Mouse (Mus musculus) gastrocnemius, postnatal 14 days (tissue): ENCODE measurements around the gene Slc25a11. TPM values are rescaled to one million over a fixed set of nuclear protein-coding genes. Genes with fewer than 3 reads are reported as not detected.

Experiments
- DNase-seq: peaks from one replicate; pipeline ENCODE4 v3.0.0; 2021; ENCODE audit warnings: mixed read lengths
- intact Hi-C: fragments of 180-260 bp; cut with DNase I; formaldehyde crosslinking; loops from one replicate; pipeline ENCODE4 v1.15.1; 2025; ENCODE audit warnings: low total_unique reads
- total RNA-seq, 2 experiments: library from RNA; stranded (reverse); gene quantifications; 2 replicates each; pipeline ENCODE4 v1.2.3; 2021

Slc25a11 gene
- total RNA-seq, 2 experiments from 2014 or later, result 278 to 315 TPM

DNA sequence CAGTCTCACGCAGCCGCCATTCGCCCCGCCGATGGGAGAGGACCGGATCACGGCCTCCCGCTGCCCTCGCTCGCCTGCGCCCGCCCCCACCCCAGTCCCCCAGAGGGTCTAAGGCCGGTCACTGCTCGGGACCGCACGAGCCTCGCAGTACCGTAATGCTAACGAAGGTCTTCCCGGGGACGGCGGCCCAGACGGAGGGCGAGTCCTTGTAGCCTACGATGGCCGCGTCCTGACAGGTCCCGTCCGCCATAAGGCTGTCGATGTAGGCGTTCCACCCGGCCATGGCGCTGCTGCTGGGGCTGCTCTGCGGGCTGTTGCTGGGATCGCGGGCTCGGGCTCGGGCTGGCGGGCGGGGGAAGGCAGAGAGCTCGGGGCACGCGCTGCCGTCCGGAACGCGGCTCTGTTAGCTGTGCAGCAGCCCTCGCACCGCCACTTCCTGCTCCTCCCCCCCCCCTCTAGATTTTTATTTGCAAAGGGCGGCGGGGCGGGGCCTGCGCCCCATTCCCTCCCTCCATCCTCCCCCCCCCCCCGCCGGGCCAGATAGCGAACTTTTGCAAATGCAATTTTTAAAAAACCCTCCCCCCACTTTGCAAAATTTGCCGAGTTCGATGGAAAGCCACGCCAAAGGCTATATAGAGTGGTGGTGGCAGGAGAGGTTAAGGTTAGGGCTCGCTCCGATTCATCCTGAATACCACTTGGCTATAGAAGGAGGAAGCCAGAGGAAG is 7.1 kb upstream of the Slc25a11 start, which contains the start of gene Pfn1:
Gene Pfn1, minus strand, starts transcription at position 447 of the 725 bp plus-strand sequence.
- DNase-seq, result peak; percentile 84
- intact Hi-C loops, result no loop called here

DNA sequence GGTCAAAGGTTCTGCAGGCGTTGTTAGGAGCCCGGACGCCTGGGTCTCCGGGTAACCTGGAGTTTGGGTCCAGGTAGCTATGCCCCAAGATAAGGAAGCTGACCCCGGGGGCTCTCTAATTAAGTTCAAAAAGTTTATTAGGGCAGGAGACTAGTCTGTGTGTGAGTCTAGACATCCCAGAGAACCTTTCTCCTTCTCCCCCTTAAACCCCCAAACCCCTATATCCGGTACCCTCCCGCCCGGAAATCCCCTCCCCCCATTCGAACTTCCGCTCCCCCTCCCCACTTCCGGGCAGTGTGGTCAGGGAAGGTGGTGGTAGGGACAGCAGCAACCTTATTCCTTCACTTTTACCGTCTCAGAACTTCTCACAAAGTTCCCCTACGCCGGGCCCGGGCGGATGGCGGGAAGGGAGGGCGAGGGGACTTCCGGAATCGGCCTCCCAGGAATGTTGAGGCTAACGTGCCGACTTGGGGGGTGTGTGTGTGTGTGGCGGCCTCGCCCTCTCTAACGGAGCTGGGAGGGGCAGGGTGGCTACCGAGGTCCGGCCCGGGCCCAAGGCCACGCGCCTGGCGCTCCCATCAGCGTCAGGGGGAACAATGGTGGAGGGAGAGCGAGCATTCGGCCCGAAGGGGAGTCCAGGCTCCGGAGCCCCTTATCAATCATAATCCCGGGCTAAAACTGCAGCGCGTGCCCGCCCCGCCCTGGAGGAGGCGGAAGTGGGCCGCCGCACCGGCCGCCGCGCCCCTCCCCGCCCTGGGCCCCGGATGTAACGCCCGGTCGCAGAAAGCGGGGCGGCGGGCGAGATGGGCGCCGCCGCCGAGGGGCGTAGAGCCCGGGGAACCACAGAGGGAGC is 6.3 kb upstream of the Slc25a11 start:
- intact Hi-C loops, result no loop called here
- peak; percentile 70 for DNase-seq

DNA sequence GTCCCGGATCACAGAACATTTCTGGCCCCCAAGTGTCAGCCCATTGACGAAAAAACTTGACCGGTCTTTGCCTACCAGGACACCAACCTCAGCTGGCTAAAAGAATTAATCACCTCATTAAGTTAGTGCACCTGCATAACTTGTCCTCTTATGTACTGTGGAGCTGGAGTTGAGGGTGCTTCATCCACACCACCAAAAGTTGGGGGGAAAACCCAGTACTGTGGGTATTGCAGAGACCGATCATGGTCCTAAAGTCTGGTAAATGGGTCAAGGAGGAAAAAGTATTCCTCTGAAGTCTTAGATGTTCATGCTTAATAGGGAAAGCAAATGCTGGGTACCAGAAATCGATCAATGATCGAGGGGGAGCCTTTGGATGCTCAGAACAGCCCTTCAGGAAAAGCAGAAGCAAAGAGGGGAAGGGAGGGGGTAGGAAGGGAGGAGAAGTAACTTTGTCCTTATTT is 5.6 kb upstream of the Slc25a11 start:
- DNase-seq, result no peak
- intact Hi-C loops, result no loop called here

DNA sequence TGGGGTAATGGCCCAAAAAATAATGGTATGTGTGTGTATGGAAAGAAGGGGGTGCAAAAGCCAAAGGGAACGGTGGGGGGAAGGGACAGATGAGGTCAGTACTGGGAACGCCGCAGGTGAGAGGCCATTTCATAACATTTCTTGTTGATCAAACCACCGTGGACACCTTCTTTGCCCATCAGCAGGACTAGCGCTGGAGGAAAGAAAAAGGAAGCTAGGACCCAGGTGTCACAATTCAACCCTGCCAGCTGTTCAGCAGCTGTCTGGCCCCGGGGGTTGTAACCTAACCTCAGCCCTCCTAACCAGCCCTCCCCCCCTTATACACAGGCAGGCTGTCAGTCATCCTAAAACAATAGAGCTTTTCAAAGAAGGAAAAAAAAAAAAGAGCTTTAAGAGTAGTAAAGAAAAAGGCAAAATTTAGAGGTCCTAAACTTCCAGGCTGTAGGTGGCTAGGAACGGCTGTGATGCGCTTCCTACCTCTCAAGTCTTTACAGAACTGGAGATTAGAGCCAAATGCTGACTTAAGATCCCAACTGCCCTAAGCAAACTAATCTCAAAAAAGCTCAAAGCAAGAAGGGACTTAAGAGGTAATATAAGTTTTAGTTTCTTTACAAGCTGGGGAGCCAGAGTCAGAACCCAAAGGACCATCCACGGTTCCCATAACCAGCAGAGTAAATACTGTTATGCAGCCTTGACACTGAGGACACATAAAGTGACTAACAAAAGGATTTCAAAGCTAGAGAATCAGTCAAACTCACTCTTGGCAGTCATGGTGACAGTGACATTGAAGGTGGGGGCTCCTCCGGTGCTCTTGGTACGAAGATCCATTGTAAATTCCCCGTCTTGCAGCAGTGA is 5.0 kb upstream of the Slc25a11 start:
- no peak for DNase-seq
- intact Hi-C loops, result no loop called here

- DNase-seq, result no peak
- intact Hi-C loops, result no loop called here
These were observed 4.1 kb upstream of the Slc25a11 start for GRCm38 (mm10) chr11:70651391-70651790.

DNA sequence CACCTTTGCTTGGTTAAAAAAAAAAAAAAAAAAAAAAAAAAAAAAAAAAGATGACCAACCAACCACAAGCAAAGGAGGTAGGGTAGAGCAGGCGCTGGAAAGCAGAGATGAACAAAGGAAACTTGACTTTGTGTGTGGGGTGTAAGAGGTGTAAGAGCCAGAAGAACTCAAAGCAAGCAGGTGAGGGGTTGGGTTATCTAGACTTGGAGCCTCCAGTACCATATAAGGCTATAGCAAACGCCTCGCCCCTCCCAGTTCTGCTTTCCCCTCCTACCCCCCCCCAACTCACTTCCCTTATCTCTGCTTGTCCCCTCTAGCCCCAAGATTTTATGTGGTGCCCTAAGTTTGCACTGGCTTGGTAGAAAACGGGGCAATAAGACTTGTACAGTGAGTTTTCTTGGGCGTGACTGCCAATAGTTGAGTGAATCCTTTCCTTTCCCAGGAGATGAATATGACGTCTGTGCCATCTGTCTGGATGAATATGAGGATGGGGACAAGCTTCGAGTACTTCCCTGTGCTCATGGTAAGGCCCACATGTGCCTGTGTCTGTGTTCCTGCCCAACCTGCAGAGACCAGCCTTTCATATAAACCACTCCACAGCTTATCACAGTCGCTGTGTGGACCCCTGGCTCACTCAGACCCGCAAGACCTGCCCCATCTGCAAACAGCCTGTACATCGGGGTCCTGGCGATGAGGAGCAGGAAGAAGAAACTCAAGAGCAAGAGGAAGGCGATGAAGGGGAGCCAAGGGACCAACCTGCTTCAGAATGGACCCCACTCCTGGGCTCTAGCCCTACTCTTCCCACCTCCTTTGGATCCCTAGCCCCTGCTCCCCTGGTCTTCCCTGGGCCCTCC is 3.3 kb upstream of the Slc25a11 start:
- DNase-seq, result no peak
- intact Hi-C loops, result no loop called here

DNA sequence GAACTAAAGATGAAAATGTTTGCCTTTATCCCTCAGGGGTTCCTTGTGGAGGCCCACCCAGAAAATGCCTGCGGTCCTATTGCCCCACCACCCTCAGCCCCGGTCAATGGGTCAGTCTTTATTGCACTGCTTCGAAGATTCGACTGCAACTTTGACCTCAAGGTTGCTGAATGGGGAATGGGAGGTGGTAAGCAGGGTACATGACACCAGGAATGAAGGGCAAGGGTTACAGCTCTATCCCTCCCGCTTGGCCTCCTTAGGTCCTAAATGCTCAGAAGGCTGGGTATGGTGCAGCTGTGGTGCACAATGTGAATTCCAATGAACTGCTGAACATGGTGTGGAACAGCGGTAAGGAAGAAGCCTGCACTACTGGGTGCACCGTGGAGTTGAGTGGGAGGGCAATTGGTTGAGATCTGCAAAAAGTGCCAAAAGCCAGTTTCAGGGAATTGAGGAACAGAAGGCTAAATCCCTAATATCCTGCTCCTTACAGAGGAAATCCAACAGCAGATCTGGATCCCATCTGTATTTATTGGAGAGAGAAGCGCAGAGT is 2.0 kb upstream of the Slc25a11 start:
- intact Hi-C loops, result no loop called here
- no peak for DNase-seq

- intact Hi-C loops, result no loop called here
These were observed 1.2 kb upstream of the Slc25a11 start for GRCm38 (mm10) chr11:70648512-70648911.

GRCm38 (mm10) chr11:70647716-70648420 is 589 bp upstream of the Slc25a11 start:
- intact Hi-C loops, result no loop called here
- DNase-seq, result no peak

More at GRCm38 (mm10) chr11:70648512-70648911, 1.2 kb upstream of the Slc25a11 start:
- DNase-seq, result no peak

- no peak for DNase-seq
- intact Hi-C loops, result no loop called here
These were observed 1.1 kb downstream of the Slc25a11 start for GRCm38 (mm10) chr11:70646259-70646555.

DNA sequence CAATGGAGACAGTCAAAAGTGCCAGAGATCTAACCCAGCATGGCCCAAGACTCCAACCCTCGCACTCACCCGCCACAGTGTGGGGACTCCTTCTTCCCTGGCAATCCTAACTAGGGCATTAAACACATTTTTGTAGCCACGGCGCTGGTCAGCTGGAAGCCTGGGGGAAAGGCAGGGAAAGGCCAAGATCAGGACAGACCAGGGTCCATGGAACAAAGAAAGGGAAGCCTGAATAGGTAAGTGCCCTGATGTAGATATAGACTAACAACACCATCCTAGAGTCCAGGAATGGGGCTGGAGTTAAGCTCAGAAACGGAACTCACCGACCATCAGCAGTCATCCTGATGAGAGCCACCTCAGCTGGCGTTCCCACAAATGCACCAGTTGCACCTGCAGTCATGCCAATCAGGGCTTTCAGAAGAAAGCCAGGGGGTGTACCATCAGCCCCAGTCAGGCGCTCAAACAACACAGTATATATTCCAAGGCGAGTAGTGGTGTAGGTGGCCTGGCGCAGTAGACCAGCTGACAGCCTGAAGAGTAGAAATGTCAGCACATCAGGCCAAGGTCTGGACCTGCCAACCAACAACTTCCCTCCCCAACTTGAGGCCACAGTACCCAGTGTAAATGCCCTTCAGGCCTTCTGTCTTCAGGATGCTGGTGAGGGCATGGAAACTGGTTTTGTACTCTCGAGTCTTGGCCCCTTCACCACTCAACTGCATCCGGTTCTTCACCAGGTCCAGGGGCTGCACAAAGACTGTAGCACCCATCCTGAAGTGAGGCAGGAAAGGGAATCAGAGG is 1.6 kb downstream of the Slc25a11 start:
- intact Hi-C loops, result no loop called here
- DNase-seq, result no peak

GRCm38 (mm10) chr11:70644564-70645103 is 2.6 kb downstream of the Slc25a11 start:
- DNase-seq, result no peak
- intact Hi-C loops, result no loop called here

- no peak for DNase-seq
- intact Hi-C loops, result no loop called here
These were observed 4.2 kb downstream of the Slc25a11 start for GRCm38 (mm10) chr11:70643051-70643450.

DNA sequence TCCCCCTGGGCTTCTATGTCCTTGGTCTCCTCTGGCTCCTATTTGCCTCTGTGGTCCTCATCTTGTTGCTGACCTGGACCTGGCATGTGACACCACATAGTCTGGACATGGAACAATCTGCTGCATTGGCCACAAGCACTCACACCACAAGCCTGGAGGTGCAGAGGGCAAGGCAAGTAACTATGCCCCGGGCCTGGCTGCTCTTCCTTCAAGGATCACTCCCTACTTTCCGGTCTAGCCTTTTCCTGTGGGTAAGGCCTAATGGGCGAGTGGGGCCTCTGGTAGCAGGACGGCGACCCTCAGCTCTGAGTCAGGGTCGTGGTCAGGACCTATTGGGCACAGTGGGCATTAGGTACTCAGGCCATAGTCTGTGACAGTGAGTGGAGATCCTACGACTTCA is 6.0 kb downstream of the Slc25a11 start:
- DNase-seq, result no peak
- intact Hi-C loops, result no loop called here

- intact Hi-C loops, result no loop called here
These were observed 7.3 kb downstream of the Slc25a11 start for GRCm38 (mm10) chr11:70639976-70640375.

DNA sequence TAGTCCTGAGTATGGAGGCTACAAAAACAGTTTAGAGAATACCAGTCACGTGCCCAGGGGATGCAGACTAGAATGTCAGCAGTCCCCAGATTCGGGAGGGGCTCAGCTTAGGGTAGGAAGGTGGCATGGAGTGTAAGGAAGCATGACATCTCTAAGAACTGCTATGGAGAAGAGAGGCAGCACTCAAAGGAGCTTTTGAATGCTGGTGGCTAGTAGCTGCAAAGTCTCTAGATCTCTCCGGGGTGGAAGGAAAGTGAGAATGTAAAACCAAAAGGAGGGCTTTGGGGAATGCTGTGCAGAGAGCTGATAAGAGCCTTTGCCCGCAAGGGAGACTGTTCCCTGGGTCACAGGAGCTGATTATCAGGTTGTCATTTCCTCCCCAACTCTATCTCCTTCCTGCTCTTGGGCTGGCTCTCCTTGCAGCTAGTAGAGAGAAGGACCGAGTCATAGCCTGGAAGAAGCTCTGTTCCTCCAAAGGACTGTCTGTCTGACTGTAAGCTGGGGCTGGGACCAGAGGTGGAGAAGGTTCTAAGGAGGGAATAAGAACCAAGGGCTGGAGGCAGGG is 8.5 kb downstream of the Slc25a11 start, which contains the start of gene Gp1ba:
Gene Gp1ba, plus strand, starts transcription at position 409 of the 565 bp plus-strand sequence.
- intact Hi-C loops, result no loop called here
- DNase-seq, result no peak

More at GRCm38 (mm10) chr11:70639976-70640375, 7.3 kb downstream of the Slc25a11 start:
- no peak for DNase-seq

DNA sequence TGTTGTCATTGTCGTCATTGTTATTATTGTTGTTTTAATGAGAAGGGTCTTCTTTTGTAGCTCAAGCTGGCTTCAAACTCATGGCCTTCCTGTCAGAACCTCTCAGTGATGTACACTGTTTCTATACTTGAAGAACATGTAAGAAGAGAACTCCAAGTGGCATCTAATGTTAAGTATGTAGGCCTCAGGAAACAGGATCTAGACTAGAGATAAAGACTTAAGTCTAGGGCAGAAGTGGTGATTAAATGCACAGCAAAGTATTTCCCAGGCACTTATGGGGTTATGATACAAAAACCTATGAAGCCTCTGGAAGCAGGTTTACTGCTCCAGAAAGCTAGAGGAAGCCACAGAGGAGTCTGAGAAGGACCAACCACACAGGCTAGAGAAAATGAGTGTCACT is 9.0 kb downstream of the Slc25a11 start:
- intact Hi-C loops, result no loop called here
- DNase-seq, result no peak
